Mouse (Mus musculus) stomach, postnatal 0 days (tissue): ENCODE results near the gene Gna15.

Experiments
- CTCF ChIP-seq: IDR thresholded peaks from 2 replicates; pipeline ENCODE4 v1.5.1; 2016; ENCODE audit warnings: antibody characterized with exemption, low read depth, mild to moderate bottlenecking, moderate library complexity
- EP300 ChIP-seq: optimal IDR thresholded peaks from 2 replicates; pipeline ENCODE3; 2016; ENCODE audit warnings: antibody characterized with exemption

DNA sequence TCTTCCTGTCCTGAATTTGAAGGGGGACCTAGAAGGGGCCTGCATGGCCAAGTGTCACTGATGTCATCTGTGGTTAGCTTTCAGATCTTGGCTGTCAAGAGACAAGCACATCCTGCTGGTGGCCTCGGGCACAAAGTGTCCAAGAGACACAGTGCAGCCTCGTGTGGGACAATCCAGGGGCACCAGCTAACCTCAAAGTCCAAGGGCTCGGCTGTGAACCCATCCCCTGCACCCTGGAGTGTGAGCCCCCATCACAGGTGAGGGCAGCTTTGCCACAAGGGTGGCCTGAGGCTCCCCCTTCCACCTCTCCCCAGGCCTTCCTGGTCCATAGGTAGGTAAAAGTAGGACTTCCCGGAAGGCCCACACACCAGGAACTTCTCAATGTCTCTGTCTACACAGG lies 60.5 kb downstream of the Gna15 start:
- TF ChIP-seq EP300 (no peak), CTCF (no peak)
